Mouse (Mus musculus) liver, embryonic 14.5 days (tissue): ENCODE measurements at regions not wholly inside any gene's neighbourhood (a gene's known extent, or its start where the extent isn't known, plus 50 kb on each side); places are given as distances from the start of the nearest gene placed in this dataset.

Source experiments
- ATAC-seq: fragments of 200-750 bp; cut with Nextera tagmentation; 2 replicates; pipeline ENCODE4 v1.8.0; 2017; ENCODE audit warnings: moderate number of reproducible peaks, mild to moderate bottlenecking, moderate library complexity; ENCODE audit not compliant: insufficient read depth
- DNase-seq, 3 experiments: peaks; one replicate each; pipeline ENCODE4 v3.0.0-alpha.2; 2012 to 2013; ENCODE audit warnings: low read depth in 3 of 3, low spot score in 3 of 3
- H3K27ac ChIP-seq: fragments of 300-500 bp; sonication (generic); 2 replicates; pipeline ENCODE4 v1.5.1; 2014; ENCODE audit warnings: moderate library complexity, mild to moderate bottlenecking, control low read depth, inconsistent platforms
- H3K27me3 ChIP-seq: fragments of 300-500 bp; sonication (generic); 2 replicates; pipeline ENCODE4 v1.6.1; 2014; ENCODE audit warnings: mild to moderate bottlenecking, low read length, moderate library complexity; ENCODE audit not compliant: control insufficient read depth, insufficient read depth
- H3K36me3 ChIP-seq: fragments of 300-500 bp; sonication (generic); replicated peaks from 2 replicates; pipeline ENCODE4 v1.6.1; 2014; ENCODE audit warnings: low read depth; ENCODE audit not compliant: control insufficient read depth, insufficient read depth
- H3K4me1 ChIP-seq, 2 experiments: fragments of 200-500 bp in 1 of 2; fragments of 300-500 bp in 1 of 2; sonication (generic) in 1 of 2; replicated peaks; 2 replicates each; pipeline ENCODE4 v1.6.1; 2012 to 2014; ENCODE audit warnings: antibody characterized with exemption in 1 of 2, inconsistent platforms in 1 of 2, low read length in 1 of 2; ENCODE audit not compliant: control insufficient read depth in 2 of 2, insufficient read depth in 2 of 2
- H3K4me2 ChIP-seq: fragments of 300-500 bp; sonication (generic); 2 replicates; pipeline ENCODE4 v1.6.1; 2014; ENCODE audit warnings: low read depth, mild to moderate bottlenecking, control low read depth, moderate library complexity
- H3K4me3 ChIP-seq, 2 experiments: fragments of 200-500 bp in 1 of 2; fragments of 300-500 bp in 1 of 2; sonication (generic) in 1 of 2; 2 replicates each; pipeline ENCODE4 v1.5.1; 2012 to 2014; ENCODE audit warnings: low read depth in 2 of 2, low read length in 2 of 2, mild to moderate bottlenecking in 2 of 2, control low read depth in 1 of 2, inconsistent platforms in 1 of 2, moderate library complexity in 1 of 2; ENCODE audit not compliant: insufficient read depth in 1 of 2
- H3K9ac ChIP-seq: fragments of 300-500 bp; sonication (generic); replicated peaks from 2 replicates; pipeline ENCODE4 v1.6.1; 2014; ENCODE audit warnings: mild to moderate bottlenecking, control low read depth, moderate library complexity
- H3K9me3 ChIP-seq: fragments of 300-500 bp; sonication (generic); 2 replicates; pipeline ENCODE4 v1.6.1; 2016; ENCODE audit warnings: low read length, mixed read lengths; ENCODE audit not compliant: control insufficient read depth
- CTCF ChIP-seq: IDR thresholded peaks from 2 replicates; pipeline ENCODE4 v1.5.1; 2016; ENCODE audit warnings: antibody characterized with exemption, low read depth, control low read depth
- EP300 ChIP-seq: IDR thresholded peaks from 2 replicates; pipeline ENCODE4 v1.6.1; 2016; ENCODE audit warnings: antibody characterized with exemption, low read depth
- WGBS: fragments of 180-500 bp; shearing (Covaris S2); extraction: QIAGEN DNeasy Blood & Tissue Kit; methylation state at CpG from one replicate; pipeline ENCODE4 v1.1.7; 2014; ENCODE audit not compliant: insufficient replicate concordance; 5-methylcytosine and 5-hydroxymethylcytosine counted together

DNA sequence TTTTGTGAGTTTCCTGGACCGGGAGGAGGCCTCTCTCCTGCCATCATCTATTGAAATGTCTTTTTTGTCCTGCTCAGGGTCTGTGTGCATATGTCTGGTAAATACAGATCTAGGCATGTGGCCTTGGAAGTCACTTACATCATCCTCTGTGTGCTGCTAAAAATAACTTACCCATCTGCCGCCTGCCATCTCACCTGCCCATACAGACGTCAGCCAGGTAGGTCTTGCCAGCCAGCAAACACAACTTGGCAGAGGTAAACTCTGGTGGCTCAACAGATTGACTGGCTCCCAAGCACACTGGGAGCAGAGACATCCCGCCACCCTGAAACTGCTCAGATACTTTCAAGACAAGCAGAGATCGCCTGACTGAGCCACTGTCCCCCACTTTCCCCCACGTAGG lies 597.3 kb upstream of the Adam5 start:
- H3K27me3 ChIP-seq = no peaks in the 10 kb centered on the region

DNA sequence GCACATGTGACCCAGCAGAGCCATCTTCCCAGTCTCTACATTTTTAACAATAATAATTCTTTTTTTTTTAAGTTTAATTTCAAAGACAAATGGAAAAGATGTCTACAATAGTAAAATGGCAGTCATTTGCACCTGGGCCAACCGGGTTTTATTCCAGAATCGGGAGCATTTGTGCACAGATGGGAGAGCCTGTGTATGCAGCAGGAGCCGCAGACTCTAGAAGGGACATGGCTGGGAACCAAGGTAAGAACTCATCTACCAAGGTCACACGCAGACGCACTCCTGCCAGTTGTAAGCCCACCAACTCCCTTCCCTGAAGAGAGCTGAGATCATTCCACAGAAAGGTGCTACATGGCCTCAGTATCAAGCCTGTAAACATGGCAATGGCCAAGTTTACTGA lies 586.4 kb upstream of the Adam5 start:
- ATAC-seq (no peak), DNase-seq (no peak)
- Histone ChIP-seq H3K9ac (no peak overlapping the region), H3K9me3 (no peaks in the 10 kb centered on the region), H3K36me3 (no peaks in the 10 kb centered on the region), H3K27ac (no peak overlapping the region), H3K27me3 (no peaks in the 10 kb centered on the region), H3K4me1 (no peaks in the 10 kb centered on the region), H3K4me2 (no peak overlapping the region), H3K4me3 (no peak overlapping the region)
- TF ChIP-seq EP300 = no peak
- TF ChIP-seq CTCF = no peak
- 62% methylated on average over 5 of the region's 5 CpGs for WGBS

More for the DNA sequence above, 597.3 kb upstream of the Adam5 start:
- H3K27ac ChIP-seq = no peak overlapping the region
- no peaks in the 10 kb centered on the region for H3K9me3 ChIP-seq
- no peak overlapping the region for H3K4me2 ChIP-seq
- H3K4me3 ChIP-seq = no peak overlapping the region
- 68% methylated on average over 6 of the region's 6 CpGs for WGBS
- H3K36me3 ChIP-seq = no peaks in the 10 kb centered on the region
- DNase-seq (no peak), ATAC-seq (no peak)
- H3K9ac ChIP-seq = no peak overlapping the region
- no peaks in the 10 kb centered on the region for H3K4me1 ChIP-seq
- TF ChIP-seq CTCF = no peak

DNA sequence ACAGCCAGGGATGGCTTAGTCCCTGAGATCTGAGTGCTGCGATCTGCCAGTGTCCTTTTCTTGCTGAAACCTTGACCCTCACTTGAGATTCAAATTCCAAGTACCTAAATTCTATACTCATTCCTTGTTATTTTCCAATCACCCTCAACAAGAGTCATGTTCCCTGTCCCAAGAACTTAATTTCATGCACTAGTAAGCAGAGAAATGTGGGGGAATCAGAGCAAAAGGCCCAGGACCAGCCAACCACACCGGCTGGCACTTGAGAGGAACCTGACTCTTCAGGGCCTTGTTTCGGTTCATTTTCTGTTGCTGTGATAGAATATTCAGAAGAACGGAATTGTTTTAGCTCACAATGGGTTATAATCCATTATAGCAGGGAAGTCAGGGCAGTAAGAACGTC lies 583.7 kb upstream of the Adam5 start:
- WGBS = 67% methylated on average over 5 of the region's 5 CpGs
- TF ChIP-seq CTCF (no peak), EP300 (no peak)
- DNase-seq (no peak), ATAC-seq (no peak)
- no peak overlapping the region for H3K27ac ChIP-seq
- no peak overlapping the region for H3K9ac ChIP-seq
- no peaks in the 10 kb centered on the region for H3K9me3 ChIP-seq
- H3K36me3 ChIP-seq = no peaks in the 10 kb centered on the region
- H3K4me1 ChIP-seq = no peaks in the 10 kb centered on the region
- H3K27me3 ChIP-seq = no peaks in the 10 kb centered on the region
- no peak overlapping the region for H3K4me2 ChIP-seq
- H3K4me3 ChIP-seq = no peak overlapping the region

DNA sequence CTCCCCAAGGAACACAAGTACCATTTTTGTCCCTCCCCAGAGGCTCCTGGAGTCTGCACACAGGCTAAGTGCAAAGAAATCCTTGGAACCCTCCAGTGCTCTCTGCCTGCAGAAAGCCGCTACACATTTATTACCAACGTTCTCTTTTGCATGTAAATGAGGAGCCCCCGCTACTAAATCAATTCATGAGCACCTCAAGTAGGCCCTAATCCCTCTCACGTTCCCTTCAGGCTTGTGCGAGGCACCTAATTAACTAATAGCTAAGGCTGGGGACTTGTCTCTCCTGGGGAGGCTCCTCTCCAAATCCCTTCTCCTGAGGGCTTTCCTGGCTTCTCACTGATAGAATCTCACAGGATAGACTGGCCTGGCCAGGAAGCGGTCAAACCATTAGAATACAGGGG lies 568.6 kb upstream of the Adam5 start:
- Histone ChIP-seq H3K27ac (no peak overlapping the region), H3K4me1 (no peaks in the 10 kb centered on the region), H3K36me3 (no peaks in the 10 kb centered on the region), H3K9ac (no peak overlapping the region), H3K4me3 (no peak overlapping the region), H3K9me3 (no peaks in the 10 kb centered on the region), H3K27me3 (no peaks in the 10 kb centered on the region), H3K4me2 (no peak overlapping the region)
- DNase-seq (no peak), ATAC-seq (no peak)
- TF ChIP-seq EP300 (no peak), CTCF (no peak)
- WGBS = 50% methylated on average over 6 of the region's 6 CpGs

DNA sequence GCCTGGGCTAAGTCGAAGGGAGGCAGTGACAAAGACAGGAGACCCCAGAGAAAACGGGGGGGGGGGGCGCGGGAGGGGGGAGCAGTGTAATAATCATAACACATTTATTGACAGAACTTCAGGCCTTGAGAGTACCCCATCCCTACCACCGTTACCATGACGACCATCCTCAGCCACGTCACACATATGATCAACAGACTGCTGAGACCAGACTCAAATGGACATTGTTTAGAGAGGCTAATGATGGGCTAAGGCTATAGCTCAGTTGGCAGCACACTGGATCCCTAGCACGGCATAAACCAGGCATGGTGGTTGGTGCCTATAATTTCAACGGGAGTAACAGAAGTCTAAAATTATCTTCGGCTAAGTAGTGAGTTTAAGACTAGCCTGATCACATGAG lies 565.8 kb upstream of the Adam5 start:
- no peak for TF ChIP-seq EP300
- no peak for TF ChIP-seq CTCF
- H3K9me3 ChIP-seq = no peaks in the 10 kb centered on the region
- no peak overlapping the region for H3K27ac ChIP-seq
- no peaks in the 10 kb centered on the region for H3K27me3 ChIP-seq
- WGBS = 55% methylated on average over 9 of the region's 10 CpGs
- no peak for ATAC-seq
- no peak overlapping the region for H3K4me3 ChIP-seq
- H3K9ac ChIP-seq = no peak overlapping the region
- no peaks in the 10 kb centered on the region for H3K36me3 ChIP-seq
- DNase-seq = no peak
- H3K4me1 ChIP-seq = no peaks in the 10 kb centered on the region
- H3K4me2 ChIP-seq = no peak overlapping the region
